Mouse (Mus musculus): Measurements from ENCODE around the gene Akap6.

DNA sequence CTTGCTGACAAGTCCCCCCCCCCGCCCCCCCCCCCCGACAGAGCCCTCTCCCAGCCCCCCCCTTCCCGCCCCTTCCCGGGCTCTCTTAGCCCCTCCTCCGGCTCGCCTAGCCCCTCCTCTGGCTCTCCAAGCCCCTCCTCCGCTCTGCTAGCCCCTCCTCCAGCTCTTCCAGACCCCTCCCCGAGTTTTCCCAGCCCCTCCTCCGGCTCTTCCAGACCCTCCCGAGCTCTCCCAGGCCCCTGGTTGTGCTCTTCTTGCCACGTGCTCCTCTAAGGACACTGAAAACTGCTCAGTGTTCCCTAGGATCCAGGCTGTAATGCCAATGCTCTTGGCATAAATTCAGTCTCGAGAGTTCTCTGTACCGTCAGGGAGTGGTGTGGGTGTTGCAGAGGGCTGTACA, 234.6 kb downstream of the Akap6 start:
- TF ChIP-seq CTCF (IDR thresholded peaks at IDR 0.05; ENCODE audit: low read depth), result no peak
- no peak for TF ChIP-seq EP300 (IDR thresholded peaks at IDR 0.05; ENCODE audit: low read depth)
